Mouse (Mus musculus) G1E (cell line): ENCODE measurements around the gene Stk32c.

ENCODE experiments used
- CTCF ChIP-seq: IDR thresholded peaks from 2 replicates; pipeline ENCODE4 v1.5.1; 2012; ENCODE audit warnings: low read depth, low read length, inconsistent platforms, mixed read lengths
- GATA1 ChIP-seq: IDR thresholded peaks from 2 replicates; pipeline ENCODE4 v1.6.1; 2012; ENCODE audit warnings: borderline replicate concordance, low read length, inconsistent platforms, mixed read lengths

DNA sequence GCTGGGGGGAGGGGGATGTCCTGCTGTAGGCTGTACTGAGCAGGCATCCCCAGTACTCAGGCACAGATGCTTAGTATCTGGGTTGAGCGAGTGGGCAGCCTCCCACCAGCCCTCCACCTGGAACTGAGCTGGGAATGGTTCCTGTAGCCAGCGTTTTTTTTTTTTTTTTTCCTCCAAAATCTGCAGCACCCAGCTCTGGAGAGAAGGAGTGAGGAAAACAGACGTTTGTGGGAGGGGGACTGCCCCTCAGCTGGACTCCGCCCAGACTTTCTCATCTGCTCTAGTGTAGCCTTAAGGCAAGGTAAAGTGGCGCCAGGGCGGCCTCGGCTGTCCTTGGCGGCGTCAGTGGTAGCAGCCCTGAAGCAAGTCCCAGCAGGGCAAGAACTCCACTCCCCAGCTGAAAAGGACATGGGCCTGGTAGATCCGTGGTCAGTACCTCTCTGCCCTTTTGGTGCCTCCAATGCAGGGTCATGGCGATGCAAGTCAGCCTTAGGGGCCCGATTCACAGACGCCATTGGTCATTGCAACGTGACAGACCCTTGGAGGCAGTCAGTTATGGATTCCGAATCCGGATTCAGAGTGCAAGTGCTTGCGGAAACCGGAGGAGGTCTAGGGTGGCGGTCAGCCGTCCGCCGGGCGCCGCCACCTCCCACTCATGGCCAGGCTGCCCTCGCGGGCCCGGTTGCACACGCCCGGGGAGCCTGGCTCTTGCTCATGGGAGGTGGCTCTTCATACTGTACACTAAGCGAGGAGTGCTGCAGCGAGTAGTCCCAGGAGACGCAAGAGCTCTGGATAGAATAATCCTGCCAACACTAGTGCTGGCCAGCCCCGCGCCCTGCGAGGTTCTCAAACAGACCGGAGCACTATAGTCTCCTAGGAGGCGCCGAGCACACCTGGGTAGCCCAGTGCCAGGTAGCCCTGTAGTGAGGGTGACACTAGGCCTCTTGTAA is 34.1 kb upstream of the Stk32c start:
- no peak for TF ChIP-seq CTCF
- TF ChIP-seq GATA1, result no peak
